Mouse (Mus musculus): Measurements from ENCODE around the gene Cul9.
"Not testable (repeated sequence)": the region's sequence is repeated elsewhere in the genome, so short reads cannot be mapped to it uniquely, and the experiment has no call there.

Gene Cul9

DNA sequence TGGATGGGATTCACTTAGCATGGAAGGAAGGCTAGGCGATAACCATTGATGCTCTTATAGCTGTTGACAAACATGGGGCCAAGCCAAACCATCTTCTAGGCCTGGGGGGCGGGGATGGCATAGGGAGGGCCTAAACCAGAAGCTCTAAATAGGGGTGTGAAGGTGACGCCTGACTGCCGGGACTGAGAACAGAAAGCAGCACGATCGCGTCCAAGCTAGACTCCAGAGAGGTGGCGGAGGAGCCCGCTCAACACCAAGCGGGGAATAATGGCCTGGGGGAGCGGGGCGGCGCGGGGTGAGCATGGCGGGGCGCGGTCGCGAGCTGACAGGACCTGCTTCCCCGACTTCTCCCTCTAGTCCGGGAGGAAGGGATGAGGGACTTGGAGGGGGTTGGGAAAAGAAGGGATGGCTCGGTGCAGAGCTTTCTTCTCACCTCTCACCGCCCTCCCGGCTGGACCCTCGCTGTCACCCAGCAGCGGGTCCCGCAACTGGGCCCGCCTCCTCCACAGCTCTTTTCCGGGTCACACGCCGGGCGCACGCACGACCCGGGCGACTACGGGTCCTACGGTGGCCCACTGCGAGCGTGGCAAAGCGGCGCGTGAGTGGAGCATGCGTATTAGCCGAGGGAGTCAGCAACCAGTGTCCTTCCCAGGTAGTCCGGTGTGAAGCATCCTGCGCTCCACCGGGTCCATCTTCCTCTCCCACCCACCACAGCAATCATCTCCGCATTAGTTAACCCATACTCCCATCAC is at the start of gene Cul9:
Gene Cul9 (minus strand): TSS at position 576 of the 752 bp plus-strand sequence.
- peak; percentile 64 for DNase-seq (ENCODE audit: low spot score)

DNA sequence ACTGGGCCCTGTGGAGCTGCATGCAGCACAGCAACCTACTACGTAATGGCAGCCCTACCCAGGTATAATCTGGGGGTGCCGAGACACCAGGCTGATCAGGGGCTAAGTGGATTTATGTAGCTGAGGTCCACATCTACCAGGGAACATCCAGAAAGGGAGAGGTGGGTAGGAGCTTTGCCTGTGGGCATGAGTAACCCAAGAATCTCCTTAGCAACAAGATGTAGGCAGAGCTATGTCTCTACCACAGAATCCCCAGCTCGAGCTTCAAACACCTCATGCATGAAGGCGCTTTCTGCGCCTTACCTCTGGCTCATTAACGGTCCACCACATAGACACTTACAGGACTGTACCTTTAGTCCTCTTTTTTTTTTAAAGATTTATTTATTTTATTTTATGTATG is 49.1 kb upstream of the Cul9 start:
- DNase-seq (ENCODE audit: low spot score) = no peak

DNA sequence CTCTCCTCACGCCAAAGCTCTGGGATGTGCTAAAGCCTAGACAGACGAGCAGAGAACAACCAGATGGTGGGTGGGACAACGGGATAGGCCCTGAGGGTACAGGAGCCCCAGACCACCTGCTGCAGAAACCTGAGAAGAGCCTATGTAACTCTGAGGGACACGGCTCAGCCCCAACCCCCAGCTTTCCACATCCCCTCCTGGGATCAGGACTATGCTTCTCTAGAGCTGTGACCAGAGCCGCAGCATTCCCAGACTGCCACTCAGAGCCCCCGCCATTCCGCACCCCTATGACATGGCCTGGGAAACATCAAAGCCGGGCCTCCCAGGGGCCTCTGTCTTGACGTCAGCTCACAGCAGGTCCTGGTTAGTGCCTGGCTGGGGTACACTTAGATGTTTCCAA is 48.4 kb upstream of the Cul9 start:
- no peak for DNase-seq (ENCODE audit: low spot score)

DNA sequence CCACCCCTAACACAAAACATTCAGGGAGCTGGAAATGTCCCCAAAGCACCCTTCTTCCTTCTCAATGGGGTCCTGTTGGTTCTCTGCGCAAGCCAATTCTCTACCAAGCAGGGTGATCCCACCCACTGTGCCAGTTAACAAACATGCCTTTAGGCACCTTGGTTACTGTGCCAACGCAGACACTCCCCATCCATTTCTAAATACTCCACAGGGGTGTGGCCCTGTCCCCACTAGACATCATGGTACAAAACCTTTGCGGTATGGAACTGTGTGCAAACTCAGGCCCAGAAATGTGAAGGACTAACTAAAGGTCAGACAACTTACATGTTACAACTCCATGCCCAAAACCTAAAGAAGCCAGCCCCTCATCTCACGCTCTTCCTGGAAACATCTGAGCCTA is 46.9 kb upstream of the Cul9 start:
- DNase-seq (ENCODE audit: low spot score) = peak; percentile 54

DNA sequence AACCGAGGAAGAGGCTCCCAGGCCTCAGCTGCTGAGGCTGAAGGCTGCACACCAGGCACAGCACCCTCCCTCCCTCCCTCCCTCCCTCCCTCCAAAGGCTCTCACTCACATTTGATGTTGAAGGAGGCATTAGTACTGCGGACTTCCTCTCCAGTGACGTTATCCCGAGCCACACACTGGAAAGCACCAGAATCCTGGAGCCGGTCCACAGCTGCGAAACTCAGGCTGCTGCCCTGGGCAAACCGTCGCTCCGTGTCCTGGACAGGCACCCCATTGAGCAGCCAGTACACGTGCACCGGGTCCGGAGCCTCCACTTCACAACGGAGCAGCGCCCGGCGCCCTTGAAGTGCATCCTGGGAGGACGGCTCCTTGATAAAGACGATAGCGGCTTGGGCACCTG is 45.2 kb upstream of the Cul9 start:
- DNase-seq (ENCODE audit: low spot score) = peak; percentile 46

DNA sequence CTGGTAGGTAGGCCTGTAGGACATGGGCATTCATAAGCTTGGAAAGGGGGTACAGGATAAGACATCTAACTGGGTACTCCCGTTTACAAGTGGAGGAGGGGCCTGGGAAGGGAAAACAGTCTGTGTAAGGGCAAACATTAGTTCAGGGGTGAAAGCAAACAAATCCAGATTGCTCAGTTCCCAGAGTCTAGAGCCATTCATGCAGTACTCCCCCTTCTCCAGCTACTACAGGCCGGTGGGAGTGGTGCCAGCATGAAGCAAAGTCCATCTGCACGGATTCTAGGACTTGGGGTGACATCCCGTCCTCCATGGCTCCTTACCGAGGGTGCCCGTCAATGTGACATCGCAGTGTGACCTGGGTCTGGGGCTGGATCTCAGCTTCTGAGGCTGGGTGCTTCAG is 44.3 kb upstream of the Cul9 start:
- DNase-seq (ENCODE audit: low spot score) = no peak

DNA sequence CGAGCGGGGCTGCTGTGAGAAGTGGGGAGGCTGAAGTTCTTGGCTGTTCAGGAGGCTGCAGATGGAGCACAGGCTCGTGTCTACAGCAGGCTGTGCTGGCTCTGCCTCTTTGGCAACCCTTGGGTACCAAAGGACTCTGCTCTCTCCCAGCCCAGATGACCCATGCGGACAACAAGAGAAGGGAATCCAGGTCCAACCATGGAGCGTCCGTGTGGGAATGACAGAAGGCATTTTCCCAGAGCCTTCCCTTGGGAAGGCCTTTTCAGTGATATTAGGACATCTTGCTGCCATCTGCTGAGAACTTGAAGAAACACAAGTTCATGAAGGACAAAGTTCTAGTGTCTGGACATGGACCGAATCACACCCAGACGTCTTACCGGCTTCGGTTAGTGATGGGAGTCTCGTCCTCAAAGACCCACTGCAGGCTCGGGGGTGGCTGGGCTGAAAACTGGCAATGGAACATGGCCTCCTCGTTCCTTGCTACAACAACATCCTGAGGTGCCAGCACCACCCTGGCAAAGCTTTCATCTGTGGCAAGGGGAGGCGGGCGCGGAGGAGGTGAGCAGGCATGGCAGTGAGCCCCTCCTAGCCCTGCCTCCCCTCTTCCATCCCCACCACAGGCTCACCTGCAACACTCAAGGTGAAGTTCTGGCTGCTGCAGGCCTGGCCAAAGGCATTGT is 43.6 kb upstream of the Cul9 start:
- DNase-seq (ENCODE audit: low spot score) = no peak

DNA sequence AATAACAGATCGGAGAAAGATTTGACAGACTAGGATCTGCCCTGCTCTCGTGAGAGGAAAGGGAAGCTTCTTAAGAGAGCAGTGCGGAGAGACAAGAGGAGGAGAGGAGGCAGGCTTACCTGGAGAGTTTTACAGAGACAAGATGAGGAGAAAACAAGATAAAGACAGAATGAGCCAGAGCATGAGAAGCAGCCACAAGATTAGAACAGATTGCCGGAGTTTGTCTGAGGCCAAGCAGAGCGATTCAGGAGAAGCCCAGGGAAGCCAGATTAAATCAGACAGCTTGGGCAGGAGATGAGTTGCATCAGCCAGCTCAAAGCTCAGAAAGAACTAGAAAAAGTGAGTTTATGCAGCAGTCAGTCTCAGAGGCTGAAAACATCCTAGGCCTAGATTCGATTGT is 42.7 kb upstream of the Cul9 start:
- no peak for DNase-seq (ENCODE audit: low spot score)

DNA sequence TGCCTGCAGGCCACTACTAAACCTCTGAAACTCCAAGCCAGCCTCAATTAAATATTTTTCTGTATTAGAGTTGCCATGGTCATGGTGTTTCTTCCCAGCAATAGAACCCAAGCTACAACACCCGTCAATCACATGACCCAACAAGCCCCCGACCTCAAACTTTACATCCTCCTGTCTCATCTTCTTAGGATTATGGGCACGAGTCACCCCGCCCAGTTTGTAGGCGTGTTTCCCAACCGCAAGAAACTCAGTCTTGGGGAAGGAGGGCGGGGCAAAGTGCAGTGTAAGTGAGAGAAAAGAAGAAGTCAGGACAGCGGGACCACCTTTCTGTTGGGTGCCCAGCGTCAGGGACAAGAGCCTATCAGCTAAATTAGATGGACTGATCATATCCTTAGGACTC is 42.0 kb upstream of the Cul9 start:
- no peak for DNase-seq (ENCODE audit: low spot score)

DNA sequence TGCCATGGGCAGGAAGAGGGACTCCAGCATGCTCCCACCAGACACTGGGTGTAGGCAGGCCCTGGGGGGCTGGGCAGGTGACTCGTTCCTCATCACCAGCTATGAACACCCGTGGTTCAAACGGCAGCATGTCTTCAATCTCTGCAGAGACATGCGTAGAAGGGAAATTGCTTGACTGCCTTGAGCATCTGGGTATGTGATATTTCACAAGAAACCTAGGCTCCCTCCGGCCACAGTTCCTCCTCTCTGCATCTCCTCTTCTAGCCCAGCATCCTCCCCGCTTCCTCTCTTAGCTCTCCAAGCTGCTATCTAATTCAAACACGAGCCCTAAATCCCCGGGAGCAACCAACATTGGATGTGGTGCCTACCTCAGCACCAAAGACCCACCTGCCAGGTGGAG is 40.1 kb upstream of the Cul9 start:
- DNase-seq (ENCODE audit: low spot score) = no peak

DNA sequence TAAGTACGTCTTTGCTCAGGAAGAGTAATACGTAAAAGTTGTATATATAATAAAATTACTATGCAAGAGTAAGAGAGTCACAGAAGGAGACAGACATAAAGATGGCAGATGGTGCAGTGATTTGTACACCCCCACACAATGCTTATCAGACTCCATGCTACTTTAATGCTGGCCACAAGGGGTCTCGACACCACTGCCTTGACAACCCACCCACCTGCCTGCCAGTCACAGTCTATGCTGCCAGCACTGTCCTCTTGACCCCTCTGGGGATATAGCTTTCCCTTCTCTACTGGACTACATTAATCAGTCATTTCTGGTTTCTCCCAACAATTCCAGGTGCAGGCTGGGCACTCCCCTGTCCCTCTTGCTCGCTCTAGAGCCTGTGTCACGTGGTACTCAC is 32.5 kb upstream of the Cul9 start:
- no peak for DNase-seq (ENCODE audit: low spot score)

DNA sequence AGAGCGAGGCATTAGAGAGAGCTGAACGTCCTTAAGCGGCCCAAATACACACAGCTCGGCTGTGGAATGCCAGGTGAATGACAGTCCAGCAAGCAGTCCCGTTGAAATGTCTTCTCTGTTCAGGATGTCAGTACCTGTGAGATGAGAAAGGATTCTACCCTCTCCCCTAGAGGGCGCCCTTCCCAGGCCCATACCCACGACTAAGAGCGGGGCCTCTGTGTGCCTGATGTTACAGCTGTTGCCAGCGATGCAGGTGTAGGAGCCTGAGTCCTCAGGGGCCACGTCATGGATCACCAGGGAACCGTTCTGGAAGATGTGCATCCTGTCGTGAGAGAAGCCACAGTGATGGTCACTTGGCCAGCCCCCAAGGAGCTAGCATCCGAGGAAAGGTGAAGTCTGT is 29.9 kb upstream of the Cul9 start:
- no peak for DNase-seq (ENCODE audit: low spot score)

DNA sequence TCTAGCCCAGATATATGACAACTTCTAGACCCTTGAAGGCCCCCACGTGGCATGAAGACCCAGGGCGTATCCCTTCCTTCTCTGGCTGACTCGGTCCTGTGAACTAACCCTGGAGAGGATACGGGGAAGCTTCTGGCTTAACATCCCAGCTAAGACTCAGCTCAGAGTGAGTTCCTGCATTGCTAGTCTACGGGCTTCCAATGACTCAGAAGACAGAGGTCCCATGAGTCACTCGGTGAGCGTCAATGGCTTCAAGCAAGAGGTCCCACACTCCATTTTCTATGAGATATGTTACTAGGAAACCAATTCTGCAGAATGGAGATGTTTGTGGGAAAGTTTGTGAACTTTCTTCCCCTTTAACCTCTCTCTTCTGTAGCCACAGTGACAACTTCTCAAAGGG is 28.3 kb upstream of the Cul9 start:
- DNase-seq (ENCODE audit: low spot score) = no peak

DNA sequence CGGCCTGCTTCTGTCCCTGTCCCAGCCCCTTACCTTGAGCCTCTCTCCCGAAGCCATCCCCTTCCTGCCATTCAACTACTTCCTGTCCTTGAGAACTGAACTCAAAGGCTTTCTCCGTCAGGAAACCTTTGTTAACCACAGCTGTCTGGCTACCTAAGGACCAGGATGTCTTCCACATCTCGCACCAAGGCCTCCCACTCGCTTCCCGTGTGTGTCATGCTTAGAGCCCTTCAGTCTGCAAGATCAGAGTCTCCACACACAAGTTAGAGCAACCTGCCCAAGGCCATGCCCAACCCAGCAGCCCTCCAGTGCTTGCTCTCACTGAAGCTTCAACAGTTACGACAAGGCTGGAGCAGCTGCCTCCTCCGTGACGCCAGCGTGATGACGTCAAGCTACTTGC is 24.8 kb upstream of the Cul9 start:
- no peak for DNase-seq (ENCODE audit: low spot score)

DNA sequence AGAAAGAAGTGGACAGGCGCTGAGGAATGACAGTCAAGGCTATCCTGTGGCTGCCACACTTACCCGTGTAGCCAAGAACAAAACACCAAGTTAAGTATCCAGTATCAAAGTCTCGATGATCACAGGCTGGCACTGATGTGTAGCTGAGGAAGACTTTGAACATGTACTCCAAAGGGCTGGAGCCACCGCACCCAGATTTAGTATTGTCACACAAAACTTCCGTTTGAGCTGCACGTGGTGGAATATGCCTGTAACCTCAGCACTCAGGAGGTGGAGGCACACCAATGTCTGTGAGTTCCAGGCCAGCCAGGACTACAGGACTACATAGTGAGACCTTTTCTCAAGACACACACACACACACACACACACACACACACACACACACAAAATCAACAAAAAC is 13.0 kb upstream of the Cul9 start:
- no peak for DNase-seq (ENCODE audit: low spot score)

DNA sequence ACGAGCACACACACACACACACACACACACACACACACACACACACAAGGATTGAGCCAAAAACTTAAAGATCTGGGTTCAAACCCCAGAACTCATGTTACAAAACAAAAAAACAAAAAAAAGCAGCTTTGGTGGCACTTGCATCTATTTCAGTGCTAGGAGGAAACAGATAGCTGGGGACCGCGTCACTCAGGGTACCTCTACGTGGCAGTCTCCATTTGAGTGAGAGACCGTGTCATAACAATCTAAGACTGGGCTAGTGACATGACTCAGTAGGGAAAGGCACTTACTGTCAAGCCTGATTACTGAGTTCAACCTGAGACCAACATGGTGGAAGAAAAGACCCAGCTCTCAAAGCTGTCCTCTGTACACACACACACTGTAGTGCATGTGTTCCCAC is 12.0 kb upstream of the Cul9 start:
- DNase-seq (ENCODE audit: low spot score) = no peak

DNA sequence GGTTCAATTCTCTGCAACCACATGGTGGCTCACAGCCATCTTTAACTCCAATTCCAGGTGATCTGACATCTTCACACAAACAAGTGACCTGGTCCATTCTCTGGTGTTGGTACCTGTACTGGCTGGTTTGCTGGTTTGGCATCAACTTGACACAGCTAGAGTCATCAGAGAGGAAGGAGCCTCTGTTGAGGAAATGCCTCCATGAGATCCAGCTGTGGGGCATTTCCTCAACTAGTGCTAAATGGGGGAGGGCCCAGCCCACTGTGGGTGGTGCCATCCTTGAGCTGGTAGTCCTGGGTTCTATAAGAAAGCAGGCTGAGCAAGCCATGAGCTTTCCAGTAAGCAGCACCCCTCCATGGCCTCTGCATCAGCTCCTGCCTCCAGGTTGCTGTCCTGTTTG is 11.1 kb upstream of the Cul9 start:
- not testable (repeated sequence) for DNase-seq (ENCODE audit: low spot score)

DNA sequence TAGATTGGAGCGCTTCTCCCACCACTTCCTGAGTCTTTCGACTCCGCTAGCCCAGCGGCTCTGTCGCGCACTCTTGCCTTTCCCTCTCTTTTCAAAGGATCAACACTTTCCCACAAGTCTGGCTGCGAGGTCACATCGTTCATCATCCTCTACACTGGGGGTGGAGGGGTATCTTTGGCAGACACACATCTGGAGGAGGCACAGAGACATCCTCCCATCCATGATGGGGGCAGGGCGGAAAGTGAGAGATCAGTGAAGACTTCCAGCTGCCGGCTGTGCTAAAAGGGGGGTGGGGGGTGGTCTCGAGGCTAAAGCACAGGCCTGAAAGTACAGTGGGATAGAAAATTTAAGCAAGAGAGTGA is 10.4 kb upstream of the Cul9 start:
- DNase-seq (ENCODE audit: low spot score) = no peak

DNA sequence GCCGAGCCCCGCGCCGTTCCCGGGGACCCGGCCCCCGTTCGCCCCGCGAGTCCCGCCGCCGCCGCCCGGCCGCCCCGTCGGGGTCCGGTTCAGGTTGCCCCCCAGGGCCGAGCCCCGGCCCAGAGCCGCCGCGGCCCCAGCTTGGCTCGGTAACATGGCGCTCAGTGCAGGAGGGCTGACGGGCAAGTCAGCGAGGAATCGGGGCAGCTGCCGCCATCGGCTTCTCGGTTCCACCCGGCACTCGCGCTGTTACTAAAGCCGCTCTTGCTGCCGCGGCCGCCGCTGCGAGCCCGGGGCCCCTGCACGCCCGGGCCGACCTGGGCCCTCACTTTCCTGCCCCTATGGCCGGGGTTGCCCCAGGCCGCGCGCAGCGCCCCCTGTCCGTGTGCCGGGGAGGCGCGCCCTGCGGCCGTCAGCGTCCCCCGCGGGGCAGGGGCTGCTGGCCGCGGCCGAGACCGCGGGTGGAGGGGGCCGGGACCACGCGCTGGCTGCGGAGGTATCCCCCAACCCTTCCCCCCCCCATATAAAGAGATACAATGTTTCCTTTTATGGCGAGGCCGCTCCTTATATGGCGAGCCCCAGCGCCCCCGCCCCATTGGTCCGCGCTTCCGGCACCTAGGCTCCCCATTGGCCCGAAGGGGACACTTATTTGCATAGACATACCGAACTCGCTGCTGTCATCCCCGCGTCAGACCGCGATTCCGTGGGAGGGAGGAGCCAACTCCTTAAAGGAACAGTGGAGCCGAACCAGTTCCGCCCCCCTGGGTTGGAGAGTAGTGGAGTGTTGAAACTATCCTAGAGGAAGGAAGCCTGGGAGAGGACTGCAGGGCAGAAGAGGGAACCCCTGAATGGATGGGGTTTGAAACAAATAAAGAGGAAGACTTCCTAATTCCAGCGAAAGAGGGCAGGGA is 9.7 kb upstream of the Cul9 start, which contains the start of gene Srf:
Gene Srf (minus strand): TSS at position 503 of the 911 bp plus-strand sequence.
- DNase-seq (ENCODE audit: low spot score) = peak; percentile 99

DNA sequence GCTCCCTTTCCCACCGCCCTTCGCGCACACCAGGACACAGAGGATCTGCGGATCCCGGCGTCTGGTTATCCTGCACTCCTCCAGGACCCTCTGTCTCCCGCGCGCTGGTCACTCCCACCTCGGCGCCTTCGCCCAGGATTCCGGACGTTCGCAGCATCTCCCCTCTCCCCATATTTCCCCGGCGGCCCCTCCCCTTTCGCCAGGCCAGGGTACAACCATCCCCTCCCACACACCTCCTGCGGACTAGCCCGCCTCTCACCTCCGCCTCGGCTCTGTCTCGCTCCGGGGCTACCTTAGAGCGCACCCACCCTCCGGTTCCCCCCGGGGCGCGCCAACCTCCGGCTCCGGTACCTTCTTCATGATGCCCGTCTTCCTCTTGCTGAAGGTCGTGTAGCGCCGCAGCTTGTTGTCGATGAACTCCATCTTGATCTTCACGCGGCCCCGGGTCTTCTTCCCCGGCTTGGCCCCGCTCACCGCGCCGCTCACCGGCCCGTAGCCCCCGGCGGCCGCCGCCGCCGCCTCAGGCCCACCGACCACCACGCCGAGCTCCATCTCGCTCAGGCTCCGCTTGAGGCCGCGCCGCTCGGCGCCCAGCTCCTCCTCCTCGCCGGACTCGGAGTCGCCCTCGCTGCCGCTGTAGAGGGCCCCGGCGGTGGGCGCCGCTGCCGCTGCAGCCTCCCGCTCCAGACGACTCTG is 8.9 kb upstream of the Cul9 start:
- peak; percentile 18 for DNase-seq (ENCODE audit: low spot score)

DNA sequence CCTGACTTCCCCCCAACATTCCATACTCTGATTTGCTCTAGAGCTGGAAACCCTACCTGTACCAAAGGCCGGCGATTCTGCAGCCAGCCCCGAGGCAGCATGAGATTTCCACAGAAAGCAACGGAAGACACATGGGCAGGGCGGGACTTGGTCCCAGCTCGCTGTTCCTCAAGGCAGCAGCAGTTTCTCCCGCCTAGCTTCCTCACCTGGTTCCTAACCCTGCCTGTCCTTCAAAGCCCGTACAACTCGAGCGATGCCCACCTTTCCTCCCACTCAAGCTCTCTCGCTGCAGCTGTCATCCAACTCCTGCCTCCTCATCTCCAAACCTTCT is 8.4 kb upstream of the Cul9 start:
- peak; percentile 22 for DNase-seq (ENCODE audit: low spot score)

DNA sequence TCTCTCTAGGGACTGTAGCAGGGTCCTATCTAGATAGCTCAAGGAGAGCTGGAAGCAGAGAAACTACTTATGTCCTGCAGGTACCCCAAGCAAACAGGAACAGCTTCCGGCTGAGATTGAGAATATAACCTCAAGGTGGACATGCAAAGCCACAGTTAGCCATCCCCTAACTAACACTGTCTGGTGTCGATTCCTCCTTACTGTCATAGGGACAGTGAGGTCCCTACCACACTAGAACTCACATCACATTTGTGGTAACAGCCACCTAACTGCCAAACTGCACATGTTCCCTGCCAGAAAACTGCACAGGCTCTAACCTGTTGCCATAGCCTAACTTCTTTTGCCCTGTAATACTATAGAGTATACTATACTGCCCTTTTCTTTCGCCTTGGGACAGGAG is 7.7 kb upstream of the Cul9 start:
- DNase-seq (ENCODE audit: low spot score) = no peak

Measured in lung, postnatal 25 days (tissue).